Mouse (Mus musculus) heart, postnatal 36 days (tissue): Measurements from ENCODE around the gene Fkbp7. TPM values are rescaled to one million over a fixed set of nuclear protein-coding genes. Genes with fewer than 3 reads are reported as not detected.

ENCODE experiments used
- DNase-seq, 2 experiments: peaks; one replicate each; pipeline ENCODE4 v3.0.0; 2021 to 2022
- intact Hi-C: fragments of 180-260 bp; cut with DNase I; formaldehyde crosslinking; loops from one replicate; pipeline ENCODE4 v1.15.1; 2025
- total RNA-seq, 2 experiments: library from RNA; stranded (reverse); gene quantifications; 2 replicates each; pipeline ENCODE4 v1.2.3; 2021

The Fkbp7 gene
- 10 to 100 TPM; 19.9 to 24.0 TPM for total RNA-seq

DNA sequence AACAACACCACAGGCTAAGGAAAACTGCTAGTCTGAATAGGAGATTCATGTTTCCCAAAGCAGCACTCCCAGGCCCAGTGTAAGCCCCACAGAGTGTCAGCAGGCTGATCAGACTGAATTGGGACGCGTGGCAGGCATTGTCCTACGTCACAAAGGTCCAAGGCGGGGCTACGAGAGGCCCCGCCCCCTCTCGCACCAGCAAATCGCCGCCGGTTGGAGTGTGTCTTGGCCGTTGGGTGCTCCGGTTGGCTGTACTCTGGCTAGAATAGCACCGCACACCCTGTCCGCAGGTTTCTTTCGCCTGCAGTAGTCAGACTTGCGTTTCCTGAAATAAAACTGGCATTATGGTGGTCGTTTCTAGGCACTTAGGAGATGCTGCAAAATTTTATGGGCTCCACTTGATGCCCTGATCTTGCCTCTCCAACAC lies at the start of gene Fkbp7:
TSS of gene Fkbp7 (minus strand) at position 151 of the 427 bp plus-strand sequence.
- intact Hi-C loops, result loop anchor here (1.0 kb wide), 1 partner anchor 25 kb away; the partner anchor contains the start of genes Pjvk and Prkra
- peak; percentile 90 to 91 for DNase-seq

DNA sequence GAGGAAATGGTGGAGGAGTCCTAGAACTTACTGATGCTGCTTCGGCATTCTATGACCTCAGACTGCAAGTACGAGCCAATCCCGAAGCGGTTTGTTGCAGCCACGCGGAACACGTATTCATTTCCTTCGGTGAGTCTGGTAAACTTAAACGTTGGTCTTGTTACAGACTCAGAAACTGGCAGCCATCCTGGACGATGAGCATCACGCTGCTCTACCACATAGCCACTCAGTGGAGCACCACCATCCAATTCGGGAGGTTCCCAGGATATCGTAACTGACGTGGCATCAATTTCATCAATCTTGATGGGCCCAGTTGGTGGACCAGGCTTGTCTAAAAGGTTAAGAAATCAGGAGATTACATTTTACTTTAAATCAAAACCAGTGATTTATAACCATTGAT lies 46.7 kb upstream of the Fkbp7 start:
- intact Hi-C loops, result no loop called here
- no peak for DNase-seq

DNA sequence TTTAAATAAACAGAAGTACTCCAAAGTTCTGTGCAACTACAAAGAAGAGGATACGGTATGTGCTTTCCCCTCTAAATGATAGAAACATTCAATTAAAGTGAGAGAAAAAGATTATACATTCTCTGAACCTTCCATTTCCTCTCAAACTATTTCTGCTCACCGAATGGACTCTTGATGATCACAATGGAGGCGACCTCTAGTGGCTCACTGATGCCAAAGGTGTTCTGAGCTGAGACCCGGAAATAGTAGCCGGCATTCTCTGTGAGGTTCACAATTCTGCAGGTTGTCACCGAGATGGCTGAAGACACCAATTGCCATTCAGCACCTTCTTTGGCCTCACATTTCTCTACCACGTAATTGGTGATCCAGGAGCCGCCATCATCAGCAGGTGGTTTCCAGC lies 42.1 kb upstream of the Fkbp7 start:
- intact Hi-C loops, result no loop called here
- DNase-seq, result no peak

DNA sequence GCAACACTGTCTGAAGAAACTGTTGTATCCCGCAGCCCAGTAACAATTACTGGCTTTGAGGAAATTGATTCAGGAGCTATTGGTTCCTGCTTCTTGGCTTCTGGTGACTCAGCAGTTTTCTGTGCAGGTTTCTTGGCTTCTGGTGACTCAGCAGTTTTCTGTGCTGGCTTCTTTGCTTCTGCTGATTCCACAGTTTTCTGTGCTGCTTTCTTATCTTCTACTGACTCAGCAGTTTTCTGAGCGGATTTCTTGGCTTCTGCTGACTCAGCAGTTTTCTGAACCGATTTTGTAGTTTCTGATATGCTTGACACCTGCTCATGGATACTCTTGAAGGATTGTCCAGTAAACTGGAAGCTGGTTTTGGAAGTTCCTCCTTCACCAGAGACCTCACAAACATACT lies 35.6 kb upstream of the Fkbp7 start:
- no peak for DNase-seq
- intact Hi-C loops, result no loop called here

DNA sequence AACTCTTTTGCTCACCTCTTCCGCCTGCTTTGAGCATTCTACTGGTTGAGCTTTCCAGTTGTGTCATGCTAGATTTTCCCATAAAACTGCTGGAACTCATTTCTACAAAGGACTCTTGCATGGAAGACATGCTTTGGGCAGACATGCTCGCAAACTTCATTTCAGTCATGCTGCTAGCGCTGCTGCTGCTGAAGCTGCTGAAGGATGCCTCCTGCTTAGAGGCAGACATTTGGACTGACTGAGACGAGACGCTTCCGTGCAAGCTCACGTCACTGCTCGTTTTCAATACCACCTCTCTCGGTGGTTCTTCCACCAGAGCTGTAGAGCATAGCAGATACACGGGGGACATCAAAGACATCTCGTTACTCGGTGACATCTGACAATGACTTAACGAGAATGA lies 32.7 kb upstream of the Fkbp7 start:
- intact Hi-C loops, result no loop called here
- no peak for DNase-seq

DNA sequence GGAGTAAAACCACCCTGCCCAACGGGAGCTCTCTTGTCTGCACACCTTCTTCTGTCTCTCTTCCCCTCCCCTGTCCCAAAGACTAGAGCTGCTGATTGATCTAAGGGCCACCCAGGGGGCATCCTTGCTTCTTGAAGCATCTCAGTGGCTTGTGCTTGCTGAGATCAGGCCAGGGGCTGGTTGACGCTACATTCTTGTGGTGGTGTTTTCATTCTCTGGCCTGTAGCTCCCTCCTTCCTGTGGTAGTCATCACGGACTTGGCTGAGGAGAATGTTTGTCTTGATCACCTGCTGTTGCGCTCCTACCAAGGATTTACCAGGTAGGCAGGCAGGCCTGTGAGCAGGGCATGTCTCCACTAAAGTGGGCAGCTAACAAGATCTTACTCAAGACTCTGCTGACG lies 29.8 kb upstream of the Fkbp7 start:
- intact Hi-C loops, result no loop called here
- no peak for DNase-seq

DNA sequence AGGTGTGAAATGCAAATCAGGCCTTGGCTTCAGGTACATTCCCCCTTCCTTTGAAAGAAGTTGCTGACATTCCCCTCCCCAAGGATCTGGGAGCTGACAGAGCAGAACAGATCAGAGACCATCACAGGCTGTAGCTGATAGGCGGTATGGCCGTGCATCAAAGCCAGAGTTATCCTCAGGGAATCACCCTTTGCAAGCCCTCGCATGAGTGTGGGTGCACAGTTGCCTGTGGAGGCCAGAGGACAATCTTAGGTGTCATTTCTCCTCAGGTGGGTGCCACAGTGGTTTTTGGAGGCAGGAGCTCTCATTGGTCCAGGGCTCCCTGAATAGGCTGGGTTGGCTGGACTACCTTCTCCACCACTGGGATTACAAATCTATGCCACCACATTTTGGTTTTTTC lies 29.3 kb upstream of the Fkbp7 start:
- intact Hi-C loops, result no loop called here
- no peak for DNase-seq

DNA sequence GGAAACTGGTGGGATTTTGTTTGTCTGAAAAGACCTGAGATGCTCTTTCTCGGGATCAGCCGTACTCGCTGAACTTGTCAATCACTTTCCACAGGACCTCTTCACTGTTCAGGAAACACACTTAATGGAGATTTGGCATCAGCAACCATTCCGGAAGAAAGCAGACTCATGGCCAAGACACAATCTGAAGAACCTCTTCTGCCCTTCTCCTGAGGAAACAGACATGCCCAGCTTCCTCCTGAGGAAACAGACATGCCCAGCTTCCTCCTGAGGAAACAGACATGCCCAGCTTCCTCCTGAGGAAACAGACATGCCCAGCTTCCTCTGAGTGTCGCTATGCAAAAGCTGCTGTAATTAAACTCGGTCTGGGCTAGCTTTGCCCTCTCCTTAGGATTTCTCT lies 22.4 kb upstream of the Fkbp7 start:
- intact Hi-C loops, result no loop called here

DNA sequence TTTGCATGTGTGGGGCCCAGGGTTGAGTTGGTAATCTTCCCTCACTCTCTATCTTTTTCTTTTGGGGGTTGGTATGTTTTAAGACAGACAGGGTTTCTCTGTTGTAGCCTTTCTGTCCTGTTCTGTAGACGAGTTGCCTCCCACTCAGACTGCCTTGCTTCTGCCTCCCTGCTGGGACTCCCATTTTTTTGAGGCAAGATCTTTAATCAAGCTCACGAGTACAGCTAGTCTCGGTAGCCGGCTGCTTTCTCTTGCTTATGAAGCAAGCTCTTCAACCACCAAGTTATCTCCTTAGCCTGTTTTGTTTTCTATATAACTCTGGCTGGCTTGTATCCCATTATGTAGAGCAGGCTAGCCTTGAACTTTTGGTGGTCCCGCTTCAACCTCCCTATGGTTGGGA lies 20.8 kb upstream of the Fkbp7 start:
- no peak for DNase-seq
- intact Hi-C loops, result no loop called here

More for the DNA sequence above, 22.4 kb upstream of the Fkbp7 start:
- DNase-seq, result no peak

DNA sequence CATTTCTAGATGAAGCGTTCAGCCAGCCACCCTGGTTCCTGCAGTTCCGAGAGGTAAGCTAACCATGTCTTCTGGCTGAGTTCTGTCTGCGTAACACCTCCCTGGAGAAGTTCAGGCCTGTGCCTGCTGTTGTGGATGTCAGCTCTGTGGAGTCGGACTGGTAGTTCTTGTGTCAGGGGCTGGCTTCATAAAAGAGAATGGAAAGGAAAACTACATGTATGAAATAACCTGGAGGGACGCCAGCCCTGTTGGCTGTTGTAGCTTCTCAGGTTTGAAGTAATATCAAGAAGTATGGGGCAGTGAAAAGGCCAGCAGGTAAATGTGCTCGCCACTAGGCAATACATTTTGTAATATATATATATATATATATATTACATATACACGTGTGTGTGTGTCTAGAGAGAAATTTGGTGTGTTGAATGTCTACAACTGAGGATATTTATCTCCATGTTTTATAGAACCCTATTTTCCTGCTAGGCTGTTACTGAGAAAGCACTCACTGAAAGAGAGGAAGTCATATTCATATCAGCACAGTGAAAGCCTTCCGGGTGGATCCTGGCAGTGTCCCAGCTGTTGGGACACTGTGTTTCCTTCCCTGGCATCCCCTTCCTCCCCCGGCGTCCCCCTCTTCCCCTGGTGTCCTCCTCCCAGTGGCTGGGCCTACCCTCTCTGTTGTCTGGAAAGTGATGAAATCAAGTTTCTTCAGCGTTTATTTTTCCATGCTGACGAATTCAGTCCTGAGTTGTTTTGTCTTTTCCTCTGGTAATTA lies 17.7 kb upstream of the Fkbp7 start:
- intact Hi-C loops, result no loop called here
- DNase-seq, result peak; percentile 69 to 77

DNA sequence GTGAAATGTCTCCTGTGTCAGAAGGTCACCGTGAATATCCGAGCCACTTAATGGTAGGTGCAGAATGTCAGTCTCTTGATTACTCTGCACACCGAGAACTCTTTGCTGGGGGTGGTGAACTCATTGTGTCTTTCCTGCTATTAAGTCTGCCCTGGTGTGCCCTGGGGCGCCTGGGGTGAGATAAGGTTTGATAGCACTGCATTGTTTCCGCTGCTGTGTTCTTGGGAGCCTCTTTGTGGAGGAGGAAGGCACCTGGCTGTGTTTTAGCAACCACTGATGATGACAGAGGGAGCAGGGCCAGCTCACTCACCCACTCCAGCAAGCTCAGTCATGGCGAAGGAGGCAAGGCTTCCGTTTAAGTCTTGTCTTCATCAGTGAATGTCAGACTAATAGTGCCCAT lies 15.2 kb upstream of the Fkbp7 start:
- intact Hi-C loops, result no loop called here
- no peak for DNase-seq

DNA sequence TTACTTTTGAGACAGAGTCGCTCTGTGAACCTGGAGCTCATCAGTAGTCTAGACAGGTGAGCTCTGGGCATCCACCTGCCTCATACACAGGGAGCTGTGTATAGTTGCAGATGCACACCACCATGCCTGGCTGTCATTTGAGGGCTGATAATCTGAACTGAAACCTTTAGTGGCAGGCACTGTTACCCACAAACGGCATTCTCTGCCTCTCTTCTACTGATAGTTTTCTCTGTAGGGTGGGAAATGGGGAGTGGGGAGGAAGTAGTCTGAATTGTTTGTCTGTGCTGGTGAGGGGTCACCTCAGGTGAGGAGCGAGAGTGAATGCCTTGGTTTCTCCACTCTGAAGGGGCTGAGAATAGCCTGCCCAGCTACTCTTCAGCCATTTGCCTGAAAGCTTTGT lies 14.7 kb upstream of the Fkbp7 start:
- intact Hi-C loops, result no loop called here
- DNase-seq, result no peak

DNA sequence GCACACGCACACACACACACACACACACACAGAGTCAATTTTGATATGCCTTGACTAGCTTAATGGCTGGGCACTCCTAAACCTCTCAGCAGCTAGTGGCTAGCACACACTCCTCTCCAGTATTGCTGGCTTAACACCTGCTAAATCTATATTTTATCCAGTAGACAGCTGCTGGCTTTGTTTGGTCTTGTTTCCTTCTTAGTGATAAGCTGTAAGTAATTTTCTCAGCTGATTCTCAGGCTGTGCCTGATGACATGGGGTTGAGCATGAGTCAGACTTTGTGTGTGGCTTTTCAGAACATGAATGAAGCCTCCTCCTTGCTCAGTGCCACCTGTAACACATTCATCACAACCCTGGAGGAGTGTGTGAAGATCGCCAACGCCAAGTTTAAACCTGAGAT lies 14.1 kb upstream of the Fkbp7 start:
- no peak for DNase-seq
- intact Hi-C loops, result no loop called here

DNA sequence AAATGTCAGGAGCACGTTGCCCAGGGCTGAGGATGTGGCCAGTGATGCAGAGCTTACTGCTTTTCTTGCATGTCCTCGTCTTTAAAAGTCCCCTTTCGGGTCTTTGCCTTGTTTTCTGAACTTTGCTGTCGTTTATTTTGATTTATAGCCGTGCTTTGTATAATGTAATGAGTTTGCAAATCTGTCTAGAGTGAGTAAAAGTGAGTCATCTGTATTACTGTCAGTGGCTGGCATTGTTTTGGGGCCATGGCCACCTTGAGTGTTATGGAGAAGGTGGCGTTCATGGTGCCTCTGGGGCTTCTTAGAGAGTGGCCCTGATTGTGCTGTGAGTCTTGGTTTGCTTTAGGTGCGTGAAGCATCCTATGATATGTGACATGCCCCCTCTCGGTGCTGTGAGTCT lies 9.4 kb upstream of the Fkbp7 start:
- intact Hi-C loops, result no loop called here
- DNase-seq, result no peak

DNA sequence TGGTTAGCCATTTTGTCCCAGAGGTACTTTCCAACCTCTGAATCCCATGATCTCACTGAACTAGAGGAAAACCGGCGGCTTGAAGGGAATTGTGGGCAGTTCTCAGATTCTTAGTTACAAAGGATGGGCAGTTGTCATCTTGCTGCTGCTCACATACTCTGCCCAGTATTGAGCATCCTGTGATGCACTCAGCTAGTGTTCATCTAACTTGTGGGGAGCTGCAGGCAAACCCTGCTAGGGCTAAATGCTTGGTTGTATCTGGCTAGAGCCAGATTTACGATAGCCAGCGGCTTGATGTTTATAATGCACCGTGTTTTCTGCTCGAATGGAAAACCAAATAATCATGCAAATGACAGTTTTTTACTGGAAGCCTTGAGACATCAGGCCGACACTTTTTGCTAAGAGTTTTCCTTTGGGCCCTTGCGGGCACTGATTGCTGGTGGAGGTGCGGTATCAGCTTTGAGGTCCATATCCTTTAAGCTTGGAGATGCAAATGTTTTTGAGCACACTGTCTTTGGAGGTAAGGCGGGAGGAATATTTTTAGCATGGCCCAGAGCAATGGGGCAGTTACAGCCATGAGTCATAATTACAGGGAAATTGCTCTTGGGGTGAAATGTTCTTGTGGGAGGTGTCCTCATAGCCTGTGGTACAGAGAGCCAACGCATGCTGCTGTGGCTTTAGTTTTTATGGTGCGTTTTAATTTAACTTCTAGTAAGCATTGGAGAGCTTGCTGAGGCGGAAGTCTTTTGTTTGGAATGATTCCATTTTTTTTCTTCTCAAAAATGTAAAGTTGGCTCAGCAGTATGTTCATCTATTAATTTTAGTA lies 3.7 kb upstream of the Fkbp7 start:
- intact Hi-C loops, result no loop called here
- no peak for DNase-seq

DNA sequence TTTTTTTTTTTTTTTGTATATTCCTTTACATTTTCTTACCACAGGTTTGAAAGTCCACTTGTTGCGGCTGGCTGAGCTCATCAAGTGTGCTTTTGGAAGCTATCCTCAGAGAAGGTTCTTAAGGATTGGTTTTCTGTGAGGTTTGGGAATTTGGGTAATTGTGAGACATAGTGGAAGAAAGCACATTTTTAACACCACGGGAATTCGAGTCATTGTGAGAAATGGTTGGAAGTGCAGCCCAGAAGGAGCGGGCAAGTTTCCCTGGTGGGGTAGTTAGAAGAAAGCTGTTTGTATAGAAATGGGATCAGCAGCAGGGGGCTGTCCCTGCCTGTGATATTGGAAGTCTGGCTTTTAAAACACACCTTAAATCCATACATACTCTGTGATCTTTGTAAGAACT lies 3.0 kb upstream of the Fkbp7 start:
- intact Hi-C loops, result no loop called here
- DNase-seq, result no peak

DNA sequence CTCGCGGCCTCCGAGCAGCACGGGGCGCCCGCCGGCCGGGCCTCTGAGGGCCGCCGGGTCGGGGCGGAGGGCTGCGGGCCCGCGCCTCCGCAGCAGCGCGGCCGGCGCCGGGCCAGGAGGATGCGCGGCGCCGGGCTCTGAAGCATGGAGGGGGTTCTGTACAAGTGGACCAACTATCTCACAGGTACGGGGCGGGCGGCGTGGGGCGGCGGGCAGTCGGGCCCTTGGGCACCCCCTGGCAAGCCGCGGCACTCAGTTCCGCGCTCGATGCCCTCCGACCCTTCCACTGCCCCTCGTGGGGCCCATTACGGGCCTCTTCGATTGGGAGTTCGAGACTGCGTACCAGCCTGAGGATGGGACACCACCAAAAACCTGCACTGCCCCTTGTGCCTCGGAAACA lies 2.5 kb upstream of the Fkbp7 start:
- no peak for DNase-seq
- intact Hi-C loops, result no loop called here

DNA sequence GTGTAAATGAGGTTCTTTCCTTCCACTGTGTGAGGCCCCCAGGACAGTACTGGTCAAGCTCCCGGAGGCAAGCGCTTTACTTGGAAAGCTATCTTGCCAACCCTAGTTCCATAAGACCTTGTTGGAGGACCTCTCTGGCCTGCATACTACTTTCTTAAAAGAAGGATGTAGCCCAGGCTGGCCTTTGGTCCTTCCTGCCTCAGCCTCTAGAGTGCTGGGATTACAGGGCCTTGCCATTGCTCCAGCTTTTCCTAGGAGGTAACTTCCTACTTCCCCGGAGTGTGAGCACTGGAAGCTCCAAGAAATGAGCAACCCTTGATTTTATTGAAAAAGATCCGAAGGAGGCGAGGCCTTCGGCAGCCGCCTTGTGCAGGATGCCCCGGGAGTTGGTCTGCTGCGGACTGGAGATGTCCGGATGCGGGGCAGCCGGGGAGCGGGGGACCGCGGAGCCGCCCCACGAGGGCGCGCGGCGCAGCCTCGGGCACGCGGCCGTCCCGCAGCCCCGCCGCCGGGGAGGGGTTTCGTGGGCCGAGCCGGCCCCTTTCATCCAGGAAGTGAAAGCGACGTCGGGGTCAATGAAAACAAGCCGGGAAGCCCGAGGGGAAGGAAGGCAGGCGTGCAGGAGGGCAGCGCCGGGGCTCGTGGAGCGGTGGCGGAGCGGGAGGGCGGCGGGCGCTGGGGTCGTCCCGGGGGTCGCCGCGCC lies 2.0 kb upstream of the Fkbp7 start, which contains the start of gene Plekha3:
TSS of gene Plekha3 (plus strand) at position 557 of the 703 bp plus-strand sequence.
- DNase-seq, result peak; percentile 82 to 86
- intact Hi-C loops, result no loop called here

DNA sequence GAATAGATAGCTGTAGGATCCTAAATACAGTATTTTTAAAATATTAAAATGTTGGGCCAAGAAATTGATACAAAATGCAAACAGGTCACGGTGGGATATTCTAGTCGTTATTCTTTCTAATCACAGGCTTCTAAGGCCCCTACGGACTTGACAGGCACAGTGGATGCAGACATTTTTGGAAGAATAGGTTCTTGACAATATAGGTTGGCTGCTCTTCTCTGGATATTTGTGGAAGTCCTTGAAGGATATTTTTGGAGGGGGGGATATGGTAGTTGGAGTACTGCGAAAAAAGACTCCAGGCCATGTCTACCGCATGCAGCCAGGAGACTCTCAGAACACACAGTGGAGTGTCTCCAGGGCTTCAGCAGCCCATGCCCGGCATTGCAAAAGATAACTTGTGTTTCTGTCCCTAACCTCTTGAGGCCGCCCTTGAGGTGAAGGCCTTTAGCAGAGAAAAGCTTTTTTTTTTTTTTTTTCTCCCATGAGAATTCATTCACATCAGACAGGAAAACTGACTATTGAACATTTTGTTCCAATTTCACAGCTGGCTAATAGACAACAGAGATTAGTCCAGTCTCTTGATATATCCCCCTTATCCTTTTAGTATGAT lies 661 bp upstream of the Fkbp7 start:
- DNase-seq, result peak; percentile 50 to 58

DNA sequence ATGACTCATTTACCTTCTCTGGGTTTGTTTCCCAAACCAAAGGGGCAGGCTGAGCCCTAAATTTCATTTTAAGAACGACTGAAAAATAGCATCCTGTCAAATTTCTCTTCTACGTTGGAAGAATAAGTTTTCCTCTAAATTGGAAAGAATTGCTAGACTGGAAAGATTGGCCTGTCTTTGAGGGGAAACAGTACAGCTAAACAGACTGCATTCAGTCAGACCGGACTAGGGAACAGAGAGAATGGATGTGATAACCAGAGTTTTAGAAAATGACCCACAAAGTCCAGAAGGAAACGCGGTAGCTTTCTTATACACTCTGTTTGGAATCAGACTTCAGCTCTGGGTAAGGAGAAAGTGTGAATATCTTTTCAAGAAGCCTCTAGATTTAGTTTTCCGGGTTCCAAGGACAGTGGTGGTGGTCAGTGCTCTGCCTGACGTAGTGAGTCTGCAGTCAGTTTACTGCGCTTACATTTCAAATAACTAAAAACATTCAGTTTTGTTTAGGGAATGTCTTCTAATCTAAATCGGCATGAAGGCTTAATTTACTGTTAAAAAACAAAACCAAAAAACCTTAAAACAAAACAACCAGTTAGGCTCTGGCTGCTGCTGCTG lies 676 bp downstream of the Fkbp7 start:
- intact Hi-C loops, result no loop called here
- DNase-seq, result no peak

More for the DNA sequence above, 661 bp upstream of the Fkbp7 start:
- intact Hi-C loops, result loop anchor here (1.0 kb wide), 1 partner anchor 25 kb away; the partner anchor contains the start of genes Pjvk and Prkra
